Mouse (Mus musculus) cortical plate, adult 2 months (tissue): ENCODE data around the gene Npas2.

ENCODE experiments used
- CTCF ChIP-seq: fragments of 200-500 bp; IDR thresholded peaks from 2 replicates; pipeline ENCODE4 v1.5.1; 2011; ENCODE audit warnings: mild to moderate bottlenecking, control low read depth, low read length; ENCODE audit not compliant: insufficient read depth; ENCODE audit errors: extremely low read depth
- POLR2A ChIP-seq: fragments of 200-500 bp; IDR thresholded peaks from 2 replicates; pipeline ENCODE4 v1.6.1; 2011; ENCODE audit warnings: mild to moderate bottlenecking, low read length, control low read depth; ENCODE audit not compliant: insufficient read depth; ENCODE audit errors: extremely low read depth

- TF ChIP-seq CTCF (no peak), POLR2A (no peak)
These were observed 86.9 kb downstream of the Npas2 start for GRCm38 (mm10) chr1:39280391-39280790.
